Mouse (Mus musculus): ENCODE measurements around the gene Fyco1.

DNA sequence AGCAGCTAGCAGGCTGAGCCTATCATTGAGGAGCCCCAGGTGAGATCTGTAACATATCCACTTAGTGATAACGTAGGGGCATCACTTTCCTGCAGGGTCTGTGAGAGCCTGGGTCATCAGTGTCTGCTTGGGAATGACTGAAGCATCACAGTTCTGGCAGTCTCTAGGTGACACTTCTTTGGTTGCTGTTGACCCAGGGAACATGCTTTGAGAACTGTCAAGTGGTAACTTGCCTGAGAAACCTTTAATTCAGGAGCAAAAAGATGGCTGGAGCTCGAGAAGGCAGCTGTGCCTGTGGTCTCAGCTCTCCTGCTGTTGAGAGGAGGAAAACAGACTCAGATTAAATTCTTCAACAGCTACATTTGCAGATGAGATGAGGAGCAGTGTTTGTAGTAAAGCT is 94.4 kb downstream of the Fyco1 start:
- no peak for TF ChIP-seq EP300 (IDR thresholded peaks at IDR 0.05; ENCODE audit: low read depth)
- TF ChIP-seq CTCF (IDR thresholded peaks at IDR 0.05; ENCODE audit: low read depth), result no peak
